Mouse (Mus musculus): ENCODE measurements around the gene Eif2b4.

DNA sequence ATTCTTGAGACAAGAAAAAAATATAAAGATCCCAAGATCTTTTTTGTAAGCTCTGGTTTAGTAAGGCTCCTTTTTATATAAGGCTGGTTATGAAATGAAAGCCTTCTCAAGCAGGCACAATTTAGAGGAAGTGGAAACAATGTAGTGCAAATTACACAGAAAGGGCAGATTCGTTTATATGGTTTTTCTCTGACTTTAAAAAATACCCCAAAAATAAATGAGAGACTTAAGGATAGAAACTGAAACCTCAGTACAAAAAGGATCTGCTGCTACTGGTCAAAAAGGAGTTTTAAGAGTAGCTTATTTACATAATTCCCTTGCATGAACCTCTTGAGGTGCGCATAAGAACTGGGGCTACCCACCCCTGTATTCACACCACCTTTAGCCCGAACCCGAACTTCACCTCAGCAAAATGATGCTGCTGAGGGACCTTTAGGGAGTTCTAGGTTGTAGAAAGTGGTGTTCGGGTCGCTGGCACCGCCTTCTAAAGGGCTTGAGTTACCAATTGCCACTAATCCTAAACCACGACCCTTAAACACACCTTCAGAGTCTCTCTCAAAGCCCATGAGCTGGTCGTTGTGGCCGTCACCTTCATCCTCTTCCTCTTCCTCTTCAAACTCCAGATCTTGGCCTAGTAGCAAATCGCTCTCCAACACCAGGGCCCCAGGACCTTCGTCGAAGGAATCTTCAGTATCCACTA is 8.0 kb upstream of the Eif2b4 start:
- no peak for TF ChIP-seq CTCF (IDR thresholded peaks at IDR 0.05; ENCODE audit: borderline replicate concordance, insufficient read depth, low read length)
- TF ChIP-seq POLR2A (IDR thresholded peaks at IDR 0.05; ENCODE audit: low read depth, low read length), result no peak; the same call in 1 of the 2 replicates

Data from embryonic fibroblast, embryonic 13.5 days (primary cell).